Mouse (Mus musculus): Measurements from ENCODE around the gene Ptar1. TPM values are rescaled to one million over a fixed set of nuclear protein-coding genes. Genes with fewer than 3 reads are reported as not detected.
A peak's percentile ranks its signal among the peaks of the same experiment; 100 is the strongest.

Gene Ptar1
- total and polyA plus RNA-seq, 2 experiments from 2014 or later, result 4.1 to 24.9 TPM

DNA sequence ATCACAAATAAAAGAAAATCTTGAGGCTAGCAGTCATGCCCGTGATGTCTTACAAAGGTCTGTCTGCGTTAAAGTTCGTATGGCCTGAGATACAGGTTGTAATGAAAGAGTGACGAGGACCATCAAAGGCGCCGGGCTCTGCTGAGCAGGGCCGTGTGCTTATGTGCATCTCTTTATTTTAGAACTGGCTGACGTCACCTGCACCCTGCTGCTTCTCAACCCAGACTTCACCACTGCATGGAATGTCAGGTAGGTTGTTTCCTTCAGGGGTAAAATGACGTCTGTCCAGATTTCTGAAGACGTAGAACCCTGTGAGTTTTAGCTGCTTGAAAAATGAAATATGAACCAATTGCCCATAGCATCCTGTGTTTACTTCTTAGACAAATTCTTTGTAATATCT is 15.7 kb downstream of the Ptar1 start:
- WGBS, result 81% methylated on average over 10 of the region's 10 CpGs
- no peak for TF ChIP-seq CTCF (IDR thresholded peaks at IDR 0.05)
- Histone ChIP-seq H3K4me1 (ENCODE audit: insufficient read depth, low read length) (no peaks in the 10 kb centered on the region), H3K36me3 (ENCODE audit: insufficient read depth, low read length) (peaks cover 11% of the 10 kb centered on the region; the same call in 1 of the 2 replicates), H3K27me3 (ENCODE audit: insufficient read depth, low read length) (no peaks in the 10 kb centered on the region), H3K27ac (ENCODE audit: low read depth, low read length) (no peak overlapping the region), H3K9ac (replicated peaks; ENCODE audit: low read length, poor library complexity, severe bottlenecking) (no peak overlapping the region), H3K9me3 (ENCODE audit: low read length) (no peaks in the 10 kb centered on the region), H3K4me3 (ENCODE audit: low read depth, low read length) (no peak overlapping the region), H3K4me2 (ENCODE audit: low read depth, low read length, poor library complexity, severe bottlenecking) (no peak overlapping the region)
- DNase-seq (ENCODE audit: low spot score) (no peak), ATAC-seq (ENCODE audit: low FRiP score) (no peak)

DNA sequence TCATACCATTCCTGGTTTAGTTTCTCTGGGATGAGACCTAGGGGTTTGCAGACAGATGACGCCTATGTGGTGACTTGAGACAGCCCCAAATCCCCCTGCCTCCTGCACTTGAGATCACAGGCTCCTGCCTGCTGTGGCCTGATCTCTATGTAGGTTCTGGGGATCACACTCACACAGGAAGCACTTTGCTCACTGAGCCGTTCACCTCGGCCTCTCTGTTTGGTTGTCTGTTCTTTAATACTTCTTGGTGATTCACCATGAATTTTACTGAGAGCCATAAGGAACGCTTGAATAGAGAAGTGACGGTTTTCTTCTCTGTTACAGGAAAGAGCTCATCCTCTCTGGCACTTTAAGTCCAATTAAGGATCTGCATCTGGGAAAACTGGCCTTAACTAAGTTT is 18.2 kb downstream of the Ptar1 start:
- H3K4me1 ChIP-seq (ENCODE audit: insufficient read depth, low read length), result no peaks in the 10 kb centered on the region
- peaks cover 15% of the 10 kb centered on the region for H3K36me3 ChIP-seq (ENCODE audit: insufficient read depth, low read length)
- DNase-seq (ENCODE audit: low spot score) (no peak), ATAC-seq (ENCODE audit: low FRiP score) (no peak)
- TF ChIP-seq CTCF (IDR thresholded peaks at IDR 0.05), result no peak
- no peak overlapping the region for H3K27ac ChIP-seq (ENCODE audit: low read depth, low read length)
- H3K4me2 ChIP-seq (ENCODE audit: low read depth, low read length, poor library complexity, severe bottlenecking), result no peak overlapping the region
- no peak overlapping the region for H3K4me3 ChIP-seq (ENCODE audit: low read depth, low read length)
- WGBS, result 88% methylated on average over 5 of the region's 5 CpGs
- H3K27me3 ChIP-seq (ENCODE audit: insufficient read depth, low read length), result no peaks in the 10 kb centered on the region
- no peak overlapping the region for H3K9ac ChIP-seq (replicated peaks; ENCODE audit: low read length, poor library complexity, severe bottlenecking)
- H3K9me3 ChIP-seq (ENCODE audit: low read length), result no peaks in the 10 kb centered on the region

GRCm38 (mm10) chr19:23746506-23746905 is 59.3 kb downstream of the Ptar1 start:
- no peak overlapping the region for H3K27ac ChIP-seq (ENCODE audit: low read depth, low read length)
- WGBS, result 77% methylated on average over 3 of the region's 3 CpGs

DNA sequence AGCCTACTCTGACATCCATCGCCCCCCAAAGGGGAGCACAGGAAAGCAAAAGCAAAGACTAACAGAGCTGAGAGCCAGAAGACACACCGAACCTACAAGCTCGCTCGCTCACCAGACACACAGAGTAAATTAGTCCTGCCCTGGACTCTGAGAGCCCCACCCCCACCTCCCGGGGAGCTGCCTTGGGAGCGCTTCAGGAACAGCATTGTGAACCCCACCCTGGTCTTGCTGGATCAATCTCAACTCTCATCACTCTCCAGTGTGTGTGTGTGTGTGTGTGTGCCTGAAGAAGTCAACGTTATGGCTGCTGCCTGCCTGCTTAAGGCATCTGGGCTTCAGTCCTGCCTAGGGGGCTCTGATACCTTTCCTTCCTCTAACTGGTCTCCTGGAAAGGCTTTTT is 69.8 kb downstream of the Ptar1 start:
- peak; percentile 26 for DNase-seq (ENCODE audit: low spot score)
- no peak for ATAC-seq (ENCODE audit: low FRiP score)
- WGBS, result 29% methylated on average over 7 of the region's 7 CpGs
- Histone ChIP-seq H3K4me1 (ENCODE audit: insufficient read depth, low read length) (peaks cover 11% of the 10 kb centered on the region), H3K27ac (ENCODE audit: low read depth, low read length) (peak overlapping the region; percentile 14; the same call in 1 of the 2 replicates), H3K4me3 (ENCODE audit: low read depth, low read length) (no peak overlapping the region), H3K36me3 (ENCODE audit: insufficient read depth, low read length) (no peaks in the 10 kb centered on the region), H3K4me2 (ENCODE audit: low read depth, low read length, poor library complexity, severe bottlenecking) (no peak overlapping the region), H3K9me3 (ENCODE audit: low read length) (no peaks in the 10 kb centered on the region), H3K27me3 (ENCODE audit: insufficient read depth, low read length) (no peaks in the 10 kb centered on the region), H3K9ac (replicated peaks; ENCODE audit: low read length, poor library complexity, severe bottlenecking) (no peak overlapping the region)
- peak; percentile 38 for TF ChIP-seq CTCF (IDR thresholded peaks at IDR 0.05)

More at GRCm38 (mm10) chr19:23746506-23746905, 59.3 kb downstream of the Ptar1 start:
- TF ChIP-seq CTCF (IDR thresholded peaks at IDR 0.05), result no peak
- H3K9me3 ChIP-seq (ENCODE audit: low read length), result no peaks in the 10 kb centered on the region
- H3K4me1 ChIP-seq (ENCODE audit: insufficient read depth, low read length), result no peaks in the 10 kb centered on the region
- DNase-seq (ENCODE audit: low spot score) (no peak), ATAC-seq (ENCODE audit: low FRiP score) (no peak)
- no peak overlapping the region for H3K4me3 ChIP-seq (ENCODE audit: low read depth, low read length)
- no peak overlapping the region for H3K4me2 ChIP-seq (ENCODE audit: low read depth, low read length, poor library complexity, severe bottlenecking)
- no peaks in the 10 kb centered on the region for H3K27me3 ChIP-seq (ENCODE audit: insufficient read depth, low read length)
- H3K9ac ChIP-seq (replicated peaks; ENCODE audit: low read length, poor library complexity, severe bottlenecking), result no peak overlapping the region
- no peaks in the 10 kb centered on the region for H3K36me3 ChIP-seq (ENCODE audit: insufficient read depth, low read length)

GRCm38 (mm10) chr19:23757961-23758553 is 70.8 kb downstream of the Ptar1 start:
- TF ChIP-seq CTCF (IDR thresholded peaks at IDR 0.05), result peak; percentile 99
- Histone ChIP-seq H3K9me3 (ENCODE audit: low read length) (no peaks in the 10 kb centered on the region), H3K27ac (ENCODE audit: low read depth, low read length) (peak overlapping the region; percentile 99), H3K9ac (replicated peaks; ENCODE audit: low read length, poor library complexity, severe bottlenecking) (peak overlapping the region; percentile 90), H3K36me3 (ENCODE audit: insufficient read depth, low read length) (no peaks in the 10 kb centered on the region), H3K4me2 (ENCODE audit: low read depth, low read length, poor library complexity, severe bottlenecking) (peak overlapping the region; percentile 74), H3K4me3 (ENCODE audit: low read depth, low read length) (peak overlapping the region; percentile 76), H3K27me3 (ENCODE audit: insufficient read depth, low read length) (no peaks in the 10 kb centered on the region), H3K4me1 (ENCODE audit: insufficient read depth, low read length) (peaks cover 11% of the 10 kb centered on the region)
- peak; percentile 82 for ATAC-seq (ENCODE audit: low FRiP score)
- WGBS, result 1% methylated on average over 39 of the region's 40 CpGs
- peak; percentile 97 for DNase-seq (ENCODE audit: low spot score)

- WGBS, result under 1% methylated on average over 40 of the region's 98 CpGs
Measured at GRCm38 (mm10) chr19:23758554-23759321, 71.5 kb downstream of the Ptar1 start, which contains the start of gene Apba1. Apba1 (plus strand) TSS chr19:23758887.

More at GRCm38 (mm10) chr19:23758554-23759321, 71.5 kb downstream of the Ptar1 start, which contains the start of gene Apba1:
- peaks cover 11% of the 10 kb centered on the region for H3K4me1 ChIP-seq (ENCODE audit: insufficient read depth, low read length)
- no peaks in the 10 kb centered on the region for H3K36me3 ChIP-seq (ENCODE audit: insufficient read depth, low read length)
- H3K9me3 ChIP-seq (ENCODE audit: low read length), result no peaks in the 10 kb centered on the region
- ATAC-seq (ENCODE audit: low FRiP score), result peak; percentile 89
- DNase-seq (ENCODE audit: low spot score), result peak; percentile 95
- peak within 1 kb of the TSS; percentile 90 for H3K9ac ChIP-seq (replicated peaks; ENCODE audit: low read length, poor library complexity, severe bottlenecking)
- TF ChIP-seq CTCF (IDR thresholded peaks at IDR 0.05), result peak; percentile 59
- peak within 1 kb of the TSS; percentile 76 for H3K4me3 ChIP-seq (ENCODE audit: low read depth, low read length)
- no peaks in the 10 kb centered on the region for H3K27me3 ChIP-seq (ENCODE audit: insufficient read depth, low read length)
- peak within 1 kb of the TSS; percentile 74 for H3K4me2 ChIP-seq (ENCODE audit: low read depth, low read length, poor library complexity, severe bottlenecking)
- H3K27ac ChIP-seq (ENCODE audit: low read depth, low read length), result peak within 1 kb of the TSS; percentile 99

Measured in midbrain, postnatal 0 days (tissue).